Mouse (Mus musculus) midbrain, postnatal 0 days (tissue): ENCODE results near the gene Fbxw21. TPM values are rescaled to one million over a fixed set of nuclear protein-coding genes. Genes with fewer than 3 reads are reported as not detected.
A peak's percentile ranks its signal among the peaks of the same experiment; 100 is the strongest.

Experiments
- ATAC-seq: fragments of 200-750 bp; cut with Nextera tagmentation; 2 replicates; pipeline ENCODE4 v1.8.0; 2017; ENCODE audit warnings: moderate number of reproducible peaks, mild to moderate bottlenecking, moderate TSS enrichment, moderate library complexity; ENCODE audit not compliant: low FRiP score
- DNase-seq: peaks from one replicate; pipeline ENCODE4 v3.0.0-alpha.2; 2015; ENCODE audit warnings: low spot score
- H3K27ac ChIP-seq: fragments of 300-500 bp; sonication (generic); 2 replicates; pipeline ENCODE4 v1.5.1; 2014; ENCODE audit warnings: low read depth, mild to moderate bottlenecking, low read length, mixed read lengths
- H3K27me3 ChIP-seq: fragments of 300-500 bp; sonication (generic); 2 replicates; pipeline ENCODE4 v1.6.1; 2014; ENCODE audit warnings: low read length, control low read depth, mixed read lengths; ENCODE audit not compliant: insufficient read depth
- H3K36me3 ChIP-seq: fragments of 300-500 bp; sonication (generic); 2 replicates; pipeline ENCODE4 v1.6.1; 2014; ENCODE audit warnings: low read length, control low read depth, mixed read lengths; ENCODE audit not compliant: insufficient read depth
- H3K4me1 ChIP-seq: fragments of 300-500 bp; sonication (generic); 2 replicates; pipeline ENCODE4 v1.6.1; 2014; ENCODE audit warnings: mild to moderate bottlenecking, control low read depth, antibody characterized with exemption, low read length, mixed read lengths; ENCODE audit not compliant: insufficient read depth
- H3K4me2 ChIP-seq: fragments of 300-500 bp; sonication (generic); 2 replicates; pipeline ENCODE4 v1.6.1; 2014; ENCODE audit warnings: low read depth, mild to moderate bottlenecking, low read length, mixed read lengths; ENCODE audit not compliant: poor library complexity, severe bottlenecking
- H3K4me3 ChIP-seq: fragments of 300-500 bp; sonication (generic); 2 replicates; pipeline ENCODE4 v1.5.1; 2014; ENCODE audit warnings: low read depth, mild to moderate bottlenecking, low read length, moderate library complexity
- H3K9ac ChIP-seq: fragments of 300-500 bp; sonication (generic); replicated peaks from 2 replicates; pipeline ENCODE4 v1.6.1; 2014; ENCODE audit warnings: mild to moderate bottlenecking, low read length, moderate library complexity, mixed read lengths; ENCODE audit not compliant: poor library complexity, severe bottlenecking
- H3K9me3 ChIP-seq: fragments of 300-500 bp; sonication (generic); 2 replicates; pipeline ENCODE4 v1.6.1; 2016; ENCODE audit warnings: low read length, control low read depth
- CTCF ChIP-seq: IDR thresholded peaks from 2 replicates; pipeline ENCODE4 v1.5.1; 2016; ENCODE audit warnings: antibody characterized with exemption, mild to moderate bottlenecking
- WGBS: fragments of 180-500 bp; shearing (Covaris S2); extraction: QIAGEN DNeasy Blood & Tissue Kit; methylation state at CpG from one replicate; pipeline ENCODE4 v1.1.7; 2014; 5-methylcytosine and 5-hydroxymethylcytosine counted together
- polyA plus RNA-seq: library from polyadenylated mRNA; unstranded; fragments of >200 nt; fragmentation: Nextera tagmentation; extraction: Ambion mirVana; gene quantifications from 2 replicates; pipeline ENCODE4 v1.2.1, GENCODE M21; 2015
- total RNA-seq: library from RNA; depleted of rRNA; stranded (reverse); fragments of >200 nt; gene quantifications from 2 replicates; pipeline ENCODE4 v1.2.3, GENCODE M21; 2014

The Fbxw21 gene
- total and polyA plus RNA-seq, 2 experiments from 2014 or later: not detected

DNA sequence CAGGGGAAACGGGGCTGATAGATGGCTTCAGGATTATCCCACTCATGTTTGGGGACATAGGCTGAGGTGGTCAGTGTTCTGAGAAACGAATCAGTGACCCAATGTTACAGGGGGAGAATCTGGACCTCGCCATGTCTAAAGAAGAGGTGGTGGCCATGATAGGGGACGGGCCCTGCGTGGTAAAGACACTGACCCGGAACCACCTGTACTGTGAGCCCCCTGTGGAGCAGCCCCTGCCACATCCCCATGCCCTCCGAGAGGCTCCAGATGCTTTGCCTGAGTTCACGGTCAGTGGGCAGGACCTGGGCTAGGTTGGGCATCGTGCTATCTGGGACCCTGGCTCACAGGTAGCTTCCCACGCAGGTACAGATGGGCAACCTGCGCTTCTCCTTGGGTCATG, 51.6 kb downstream of the Fbxw21 start:
- WGBS: 96% methylated on average over 11 of the region's 11 CpGs
- H3K36me3 ChIP-seq: peaks cover 86% of the 10 kb centered on the region

DNA sequence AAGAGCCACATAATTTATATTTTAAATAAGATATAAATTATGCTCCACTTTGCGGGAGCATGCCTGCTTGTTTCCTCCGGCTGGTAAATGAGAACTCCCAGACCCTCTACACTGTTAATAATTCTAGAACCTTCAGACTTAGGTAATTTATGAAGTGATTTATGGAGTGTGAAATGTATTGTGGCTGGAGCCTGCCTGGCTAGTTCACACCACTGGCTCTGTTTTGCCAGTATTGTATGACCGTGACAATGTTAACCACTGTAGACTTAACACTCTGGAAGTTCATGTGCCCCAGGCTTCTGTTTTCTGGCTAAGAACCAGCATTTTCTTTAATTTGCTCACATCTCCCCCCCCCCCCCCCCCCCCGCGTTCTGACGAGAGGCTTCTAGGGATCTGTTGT, 54.5 kb downstream of the Fbxw21 start:
- DNase-seq (no peak), ATAC-seq (no peak)
- H3K4me3 ChIP-seq: no peak overlapping the region
- no peak overlapping the region for H3K9ac ChIP-seq
- no peaks in the 10 kb centered on the region for H3K4me1 ChIP-seq
- no peak overlapping the region for H3K4me2 ChIP-seq
- H3K9me3 ChIP-seq: no peaks in the 10 kb centered on the region
- WGBS: 87% methylated on average over 5 of the region's 6 CpGs
- peaks cover 82% of the 10 kb centered on the region for H3K36me3 ChIP-seq
- H3K27ac ChIP-seq: no peak overlapping the region
- TF ChIP-seq CTCF: no peak
- no peaks in the 10 kb centered on the region for H3K27me3 ChIP-seq

More for the DNA sequence above, 51.6 kb downstream of the Fbxw21 start:
- H3K9me3 ChIP-seq: no peaks in the 10 kb centered on the region
- no peak overlapping the region for H3K9ac ChIP-seq
- TF ChIP-seq CTCF: no peak
- no peaks in the 10 kb centered on the region for H3K4me1 ChIP-seq
- H3K27ac ChIP-seq: no peak overlapping the region
- DNase-seq: no peak
- no peak overlapping the region for H3K4me3 ChIP-seq
- no peaks in the 10 kb centered on the region for H3K27me3 ChIP-seq
- H3K4me2 ChIP-seq: no peak overlapping the region
- no peak for ATAC-seq

DNA sequence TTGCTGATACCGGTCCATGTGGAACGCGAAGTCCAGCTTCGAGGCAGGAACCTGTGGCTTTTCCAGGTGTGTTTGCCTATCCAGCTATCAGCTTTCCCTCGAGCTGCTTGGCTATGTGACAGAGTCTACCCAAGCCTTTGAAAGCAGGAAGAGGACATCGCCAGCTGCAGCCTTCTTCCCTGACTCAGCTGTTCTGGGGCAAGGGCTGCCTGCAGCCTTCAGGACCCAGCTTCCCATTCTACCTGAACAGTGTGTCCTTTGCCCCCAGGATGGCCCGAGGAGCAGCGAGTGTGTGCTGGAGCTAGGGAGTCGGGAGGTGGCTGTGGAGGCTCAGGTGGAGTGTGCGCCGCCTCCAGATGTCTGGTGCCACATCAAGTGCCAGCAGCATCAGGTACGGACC, 56.2 kb downstream of the Fbxw21 start:
- Histone ChIP-seq H3K4me1 (no peaks in the 10 kb centered on the region), H3K4me2 (no peak overlapping the region), H3K27me3 (no peaks in the 10 kb centered on the region), H3K4me3 (no peak overlapping the region), H3K9ac (no peak overlapping the region), H3K9me3 (no peaks in the 10 kb centered on the region), H3K27ac (no peak overlapping the region), H3K36me3 (peaks cover 68% of the 10 kb centered on the region)
- ATAC-seq (no peak), DNase-seq (no peak)
- 95% methylated on average over 12 of the region's 12 CpGs for WGBS
- no peak for TF ChIP-seq CTCF

DNA sequence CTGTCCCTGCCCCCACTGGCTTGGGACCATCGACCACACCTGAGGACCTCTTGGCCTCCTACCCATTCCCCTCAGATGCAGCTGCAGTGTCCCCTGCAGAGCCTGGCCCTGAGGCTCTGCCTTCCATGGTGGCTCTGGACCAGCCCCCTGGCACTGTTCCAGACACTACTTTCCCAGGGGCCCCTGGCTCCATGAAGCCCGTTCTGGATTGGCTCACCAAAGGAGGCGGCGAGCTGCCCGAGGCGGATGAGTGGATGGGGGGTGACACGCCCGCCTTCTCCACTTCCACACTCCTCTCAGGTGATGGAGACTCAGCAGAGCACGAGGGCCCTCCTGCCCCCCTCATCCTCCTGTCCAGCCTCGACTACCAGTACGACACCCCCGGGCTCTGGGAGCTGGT, 56.8 kb downstream of the Fbxw21 start:
- H3K36me3 ChIP-seq: peaks cover 65% of the 10 kb centered on the region
- TF ChIP-seq CTCF: no peak
- no peaks in the 10 kb centered on the region for H3K9me3 ChIP-seq
- DNase-seq (peak; percentile 58), ATAC-seq (peak; percentile 21; the same call in 1 of the 2 replicates)
- H3K4me1 ChIP-seq: no peaks in the 10 kb centered on the region
- no peaks in the 10 kb centered on the region for H3K27me3 ChIP-seq
- H3K27ac ChIP-seq: peak overlapping the region; percentile 18; the same call in 1 of the 2 replicates
- no peak overlapping the region for H3K4me3 ChIP-seq
- 78% methylated on average over 12 of the region's 12 CpGs for WGBS
- H3K9ac ChIP-seq: no peak overlapping the region
- H3K4me2 ChIP-seq: no peak overlapping the region

DNA sequence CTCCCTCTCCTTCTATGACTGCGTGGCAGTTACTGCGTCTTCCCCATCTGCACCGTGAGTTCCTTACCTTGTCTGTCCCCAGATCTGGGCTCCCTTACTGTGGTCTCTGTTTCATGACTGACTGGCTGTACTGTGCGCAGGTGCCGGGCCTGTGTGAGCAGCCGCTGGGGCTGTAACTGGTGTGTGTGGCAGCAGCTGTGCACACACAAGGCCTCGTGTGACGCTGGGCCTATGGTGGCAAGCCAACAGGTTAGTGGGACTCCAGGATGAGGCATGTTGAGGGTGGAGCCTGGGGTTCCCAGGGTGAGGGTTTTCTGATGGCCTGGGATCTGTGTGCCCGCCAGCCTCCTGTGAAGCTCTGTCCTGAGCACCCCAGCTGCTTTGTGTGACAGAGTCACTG, 57.8 kb downstream of the Fbxw21 start:
- Histone ChIP-seq H3K4me2 (no peak overlapping the region), H3K4me1 (no peaks in the 10 kb centered on the region), H3K27ac (no peak overlapping the region), H3K9ac (no peak overlapping the region), H3K27me3 (no peaks in the 10 kb centered on the region), H3K36me3 (peaks cover 62% of the 10 kb centered on the region), H3K9me3 (no peaks in the 10 kb centered on the region), H3K4me3 (no peak overlapping the region)
- WGBS: 91% methylated on average over 9 of the region's 9 CpGs
- DNase-seq: no peak
- TF ChIP-seq CTCF: no peak
- ATAC-seq: no peak

DNA sequence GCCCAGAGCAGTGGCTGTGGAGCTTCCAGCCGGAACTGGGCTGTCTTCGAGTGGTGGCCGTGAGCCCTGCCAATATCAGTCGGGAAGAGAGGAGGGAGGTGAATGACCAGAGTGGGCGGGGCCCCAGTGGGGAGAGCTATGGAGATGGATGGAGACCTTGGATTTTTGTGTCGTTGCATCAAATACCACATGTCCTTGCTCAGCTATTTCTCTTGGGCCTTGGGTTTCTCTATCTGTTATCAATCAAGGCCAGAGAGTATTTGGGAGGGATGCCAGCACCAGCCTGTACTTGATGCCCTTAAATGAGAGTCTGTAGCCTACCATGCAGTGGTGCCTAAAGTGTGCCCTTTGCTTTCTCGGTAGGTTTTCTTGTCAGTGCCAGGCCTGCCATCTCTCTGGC, 58.6 kb downstream of the Fbxw21 start:
- Histone ChIP-seq H3K27ac (no peak overlapping the region), H3K9ac (0 out of 2 replicates have a peak overlapping the region, but pooled peaks have one; percentile 19), H3K4me2 (no peak overlapping the region), H3K36me3 (peaks cover 54% of the 10 kb centered on the region), H3K27me3 (no peaks in the 10 kb centered on the region), H3K9me3 (no peaks in the 10 kb centered on the region), H3K4me3 (no peak overlapping the region), H3K4me1 (0 out of 2 replicates have a peak, but pooled peaks cover 5% of the 10 kb centered on the region)
- no peak for TF ChIP-seq CTCF
- 68% methylated on average over 7 of the region's 7 CpGs for WGBS
- DNase-seq (no peak), ATAC-seq (no peak)
